Mouse (Mus musculus): ENCODE measurements at regions not wholly inside any gene's neighbourhood (a gene's known extent, or its start where the extent isn't known, plus 50 kb on each side); places are given as distances from the start of the nearest gene placed in this dataset.

DNA sequence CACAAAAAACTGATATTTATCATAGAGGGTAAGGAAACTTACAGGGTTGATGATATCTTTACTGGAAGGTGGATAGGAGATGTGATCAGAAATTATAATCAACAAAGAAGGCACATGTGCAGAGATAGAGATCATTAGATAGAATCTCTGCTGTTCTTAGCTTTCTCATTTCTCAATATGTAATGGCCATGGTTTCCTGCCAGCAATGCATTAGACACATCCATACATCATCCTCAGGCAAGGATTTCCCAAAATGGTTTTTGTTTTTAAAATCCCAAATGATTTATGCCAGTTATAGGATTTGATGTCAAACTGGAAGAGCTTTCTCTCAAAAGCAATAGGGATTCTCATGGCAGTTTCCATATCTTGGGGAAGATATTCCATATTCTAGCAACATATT lies 52.0 kb upstream of the C030005K15Rik start:
- DNase-seq (ENCODE audit: low spot score in 2 of 2) = no peak
- intact Hi-C loops (cut with DNase I) = no loop called here

DNA sequence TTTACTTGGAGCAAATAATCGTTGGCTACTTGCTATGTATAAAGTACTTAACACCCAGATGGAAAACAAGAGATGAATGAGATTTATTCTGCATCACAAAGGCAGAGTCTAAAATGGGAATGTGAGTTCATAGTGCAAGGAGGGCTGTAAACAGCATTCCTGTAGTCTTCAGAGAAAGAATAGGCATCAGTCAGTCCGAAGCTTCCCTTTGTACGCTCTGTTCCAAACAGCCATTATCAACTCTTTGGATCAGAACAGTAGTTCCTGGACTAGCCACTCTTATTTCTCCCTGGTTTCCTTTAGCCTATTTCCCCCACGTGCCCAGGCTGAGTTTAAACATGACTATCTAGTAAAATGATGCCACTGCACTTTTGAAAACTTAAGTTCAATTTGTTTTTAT lies 52.8 kb upstream of the C030005K15Rik start:
- DNase-seq (ENCODE audit: low spot score in 2 of 2) = no peak
- intact Hi-C loops (cut with DNase I) = no loop called here

DNA sequence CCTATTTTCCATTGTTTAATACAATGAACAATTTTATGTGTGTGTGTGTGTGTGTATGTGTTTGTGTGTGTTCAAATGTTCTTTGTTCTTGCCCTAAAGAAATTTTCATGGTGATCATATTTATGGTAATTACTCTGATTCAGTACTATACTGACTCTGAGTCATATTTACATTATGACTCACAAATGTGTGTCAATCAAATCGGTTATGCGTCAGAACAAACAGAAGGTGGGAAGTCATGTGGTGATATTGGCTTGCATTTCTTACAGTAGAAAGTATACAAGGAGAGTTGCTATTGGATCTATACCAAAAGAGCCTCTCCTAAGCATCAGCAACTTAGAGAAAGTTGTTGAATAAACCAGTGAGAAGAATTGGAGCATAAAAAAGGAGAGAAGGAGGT lies 67.2 kb upstream of the C030005K15Rik start:
- intact Hi-C loops (cut with DNase I) = no loop called here
- DNase-seq (ENCODE audit: low spot score in 2 of 2) = no peak

DNA sequence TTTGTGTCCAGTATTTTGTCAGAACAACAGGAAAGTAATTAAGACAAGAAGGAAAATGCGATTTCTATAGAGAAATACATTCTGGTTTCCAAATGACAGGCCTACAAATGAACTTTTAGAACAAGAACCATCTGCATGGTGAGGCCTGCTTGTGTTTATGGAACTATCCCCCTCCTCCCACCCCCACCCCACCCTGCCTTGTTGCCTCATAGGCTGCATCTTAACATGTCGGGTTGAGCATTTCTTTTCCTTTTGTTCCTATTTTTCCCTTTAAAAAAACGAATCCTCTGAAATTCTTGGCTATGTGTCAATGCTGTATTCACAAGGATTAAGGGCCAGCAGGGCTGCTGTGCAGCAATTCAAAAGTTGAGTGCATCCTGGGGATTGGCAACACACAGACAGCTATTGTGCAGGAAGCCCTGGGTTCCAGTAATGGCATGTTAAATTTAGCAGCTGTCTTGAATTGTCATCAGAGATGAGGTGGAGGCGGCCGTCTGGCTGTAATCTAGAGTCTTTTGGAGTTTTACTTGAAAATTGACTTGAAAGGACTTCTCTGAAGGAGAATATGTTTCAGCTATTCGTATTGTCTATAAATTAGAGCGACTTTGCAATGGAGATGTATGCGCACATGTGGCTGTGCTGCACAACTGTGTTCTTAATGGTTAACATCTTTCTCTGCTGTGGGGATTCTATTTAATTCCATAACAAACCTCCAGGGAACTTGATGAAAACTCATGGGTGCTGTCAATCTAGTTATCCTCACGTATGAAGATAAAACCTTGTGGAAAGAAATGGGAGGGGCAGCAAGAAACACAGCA lies 75.1 kb upstream of the C030005K15Rik start:
- DNase-seq (ENCODE audit: low spot score in 2 of 2) = peak in 1 of 2 experiments; percentile 9
- intact Hi-C loops (cut with DNase I) = no loop called here

DNA sequence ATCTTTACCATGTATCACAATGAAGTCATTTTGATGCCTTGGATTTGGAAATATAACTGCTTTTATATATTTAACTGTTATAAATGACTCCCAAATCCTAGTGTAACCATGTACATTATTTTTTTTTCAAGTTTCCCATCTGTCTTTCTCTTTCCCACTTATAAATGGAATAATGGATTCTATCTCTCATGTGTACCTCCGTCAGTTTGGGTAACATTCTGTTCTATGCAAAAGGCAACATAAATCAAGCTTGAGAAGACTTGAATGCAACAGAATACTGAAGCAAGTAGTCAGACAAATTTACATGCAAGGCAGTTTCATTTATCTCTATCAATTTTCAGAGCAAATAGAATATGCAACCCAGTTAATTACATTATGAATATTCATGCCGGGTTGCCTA lies 81.4 kb upstream of the C030005K15Rik start:
- peak in 1 of 2 experiments; percentile 15 for DNase-seq (ENCODE audit: low spot score in 2 of 2)
- intact Hi-C loops (cut with DNase I) = no loop called here

DNA sequence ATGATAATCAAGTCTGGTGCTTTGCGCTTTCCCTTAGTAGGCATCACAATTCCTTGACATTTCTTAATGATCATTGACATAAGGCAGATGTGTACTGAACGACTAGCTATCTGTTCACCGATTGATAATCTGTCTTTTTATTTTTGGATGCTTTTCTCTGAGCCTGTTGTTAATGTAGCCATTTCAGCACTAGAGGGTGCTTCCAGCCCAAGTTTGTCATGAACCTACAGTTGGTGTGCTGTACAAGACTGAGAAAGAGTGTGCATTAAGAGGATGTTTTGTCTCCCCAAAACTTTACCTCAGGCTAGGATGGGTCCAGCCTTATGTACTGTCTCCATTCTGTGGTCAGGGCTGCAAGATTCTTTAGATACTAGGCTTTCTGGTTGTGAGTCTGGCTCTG lies 116.0 kb upstream of the C030005K15Rik start:
- intact Hi-C loops (cut with DNase I) = loop anchor here (10.0 kb wide), 1 partner anchor 1242 kb away; no protein-coding TSS in a partner anchor
- peak; percentile 8 to 15 for DNase-seq (ENCODE audit: low spot score in 2 of 2)

DNA sequence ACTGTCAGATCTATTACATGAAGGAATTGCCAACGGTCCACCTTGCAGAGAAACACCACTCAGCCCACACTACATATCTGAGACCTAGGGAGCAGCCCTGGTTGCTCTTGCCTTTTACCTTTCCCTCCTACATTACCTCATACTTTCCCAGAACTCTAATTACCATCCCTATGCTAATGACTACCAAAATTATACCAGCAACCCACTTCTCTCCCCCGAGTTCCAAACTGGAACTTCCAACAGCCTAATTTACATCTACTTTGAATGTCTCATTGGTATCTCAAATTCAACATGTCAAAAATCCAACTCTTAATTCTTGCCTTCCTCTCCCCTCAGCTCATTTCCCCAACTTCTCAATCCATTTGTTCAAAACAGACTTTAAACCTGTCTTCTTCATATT lies 124.9 kb upstream of the C030005K15Rik start:
- intact Hi-C loops (cut with DNase I) = no loop called here
- peak; percentile 1 to 5 for DNase-seq (ENCODE audit: low spot score in 2 of 2)

DNA sequence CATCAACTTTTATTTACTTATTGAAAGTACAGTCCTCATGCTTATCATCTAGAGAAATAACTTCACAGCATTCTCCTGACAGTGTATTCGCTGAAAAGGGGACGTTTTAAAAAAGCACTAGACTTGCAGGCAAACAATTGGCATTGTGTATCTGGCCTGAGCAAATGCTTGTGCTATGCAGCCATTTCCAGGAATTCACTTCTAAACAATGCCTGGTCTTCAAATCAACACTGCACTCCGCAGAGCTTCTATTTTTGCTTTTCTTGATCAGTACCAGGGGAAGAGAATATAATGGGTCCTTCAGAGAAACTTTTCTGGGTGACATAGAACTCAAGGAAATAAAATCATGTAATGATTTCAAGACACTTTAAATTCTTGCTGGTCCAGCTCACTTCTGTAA lies 150.5 kb upstream of the C030005K15Rik start:
- intact Hi-C loops (cut with DNase I) = no loop called here
- no peak for DNase-seq (ENCODE audit: low spot score in 2 of 2)

DNA sequence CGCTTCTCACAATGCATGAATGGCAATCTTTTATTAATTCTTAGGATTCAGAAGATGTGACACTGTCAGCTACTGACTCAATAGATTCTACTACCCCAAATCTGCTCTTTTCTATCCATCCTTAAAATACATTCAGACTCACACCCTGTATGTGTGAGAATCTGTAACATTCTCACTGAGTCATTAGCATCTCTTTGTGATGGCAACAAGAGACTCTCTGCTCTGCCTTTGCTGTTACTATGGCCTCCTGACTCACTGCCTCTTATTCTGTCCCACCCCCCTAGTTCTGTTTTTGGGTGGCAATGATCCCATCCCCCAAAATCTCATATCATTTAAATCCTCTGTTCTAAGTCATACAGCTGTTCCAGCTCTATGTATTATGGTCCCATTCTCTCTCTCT lies 159.5 kb upstream of the C030005K15Rik start:
- intact Hi-C loops (cut with DNase I) = no loop called here

DNA sequence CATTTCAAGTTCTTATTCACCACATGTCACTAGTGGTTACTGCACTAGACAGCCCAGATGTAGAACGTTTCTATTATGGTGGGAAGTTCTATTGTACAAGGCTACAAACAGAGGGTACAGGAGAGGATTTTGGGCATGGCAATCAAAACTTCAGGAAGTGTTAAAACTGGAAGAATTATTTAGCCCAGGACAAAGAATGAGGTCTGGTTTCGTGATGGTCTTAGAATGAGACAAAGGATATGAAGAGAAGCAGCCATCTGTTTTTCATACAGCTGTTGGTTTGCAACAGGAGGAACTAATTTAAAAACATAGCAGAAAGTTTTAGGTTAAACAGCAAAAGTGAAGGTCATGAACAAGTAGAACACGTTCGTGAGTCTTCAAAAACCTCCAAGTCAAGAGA lies 179.2 kb upstream of the C030005K15Rik start:
- intact Hi-C loops (cut with DNase I) = no loop called here

More for the DNA sequence above, 159.5 kb upstream of the C030005K15Rik start:
- DNase-seq (ENCODE audit: low spot score in 2 of 2) = peak in 1 of 2 experiments; percentile 34

DNA sequence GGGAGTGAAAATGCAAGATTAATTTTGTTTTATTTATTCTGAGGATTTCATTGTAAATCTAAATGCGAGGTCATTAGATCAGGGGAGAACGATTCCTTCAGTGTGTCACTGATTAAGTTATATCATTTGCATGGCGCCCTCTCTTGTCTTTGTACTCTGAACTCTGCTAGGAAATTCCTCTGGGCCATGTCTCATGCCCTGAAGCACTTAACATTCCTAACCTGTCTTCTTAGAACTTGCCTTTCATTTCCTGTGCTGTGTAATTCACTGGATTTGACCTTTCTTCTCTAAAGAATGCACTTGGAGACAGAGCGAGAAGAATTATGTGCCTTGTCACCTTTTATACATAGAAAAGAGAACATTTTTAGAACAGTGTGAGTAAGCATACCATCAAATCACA lies 199.0 kb upstream of the C030005K15Rik start:
- intact Hi-C loops (cut with DNase I) = no loop called here

More for the DNA sequence above, 179.2 kb upstream of the C030005K15Rik start:
- DNase-seq (ENCODE audit: low spot score in 2 of 2) = no peak

DNA sequence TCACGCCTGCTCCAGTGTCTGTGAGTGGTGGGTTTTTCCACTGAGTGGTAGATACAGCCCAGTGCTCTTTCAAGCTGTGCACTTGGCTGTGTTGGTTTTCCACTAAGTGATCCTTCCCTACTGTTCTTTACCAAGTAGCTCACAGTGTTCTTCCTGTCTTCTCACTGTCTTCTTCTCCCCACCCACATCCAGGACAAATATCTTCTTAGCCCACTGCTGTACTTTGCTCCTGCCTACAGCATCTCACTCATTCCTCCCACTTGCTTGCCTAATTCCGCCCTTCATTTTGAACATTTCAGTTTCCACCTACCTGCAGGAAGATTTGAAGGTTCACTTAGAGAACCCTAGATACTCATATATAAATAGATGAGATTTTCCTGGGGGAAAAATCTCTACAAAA lies 213.8 kb upstream of the C030005K15Rik start:
- peak; percentile 7 to 20 for DNase-seq (ENCODE audit: low spot score in 2 of 2)
- intact Hi-C loops (cut with DNase I) = no loop called here

More for the DNA sequence above, 199.0 kb upstream of the C030005K15Rik start:
- DNase-seq (ENCODE audit: low spot score in 2 of 2) = no peak

DNA sequence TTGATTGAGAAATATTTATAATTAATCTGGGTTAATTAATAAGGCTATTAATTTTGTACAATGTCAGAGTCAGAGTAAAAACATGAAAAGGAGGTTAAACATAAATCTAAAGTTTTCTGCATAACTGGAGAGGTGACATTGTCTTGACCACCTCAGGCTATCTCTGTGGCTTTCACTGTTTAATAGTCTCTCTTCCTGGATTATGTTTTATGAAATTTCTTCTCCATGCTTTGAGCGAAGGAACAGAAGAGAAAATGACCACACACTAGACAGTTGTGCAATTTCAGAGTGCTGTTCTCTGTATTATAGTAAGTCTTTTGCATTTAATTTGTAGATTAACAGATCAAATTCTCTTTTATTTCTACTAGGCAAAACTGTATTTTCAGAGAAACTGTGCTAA lies 239.3 kb upstream of the C030005K15Rik start:
- intact Hi-C loops (cut with DNase I) = no loop called here
- no peak for DNase-seq (ENCODE audit: low spot score in 2 of 2)

DNA sequence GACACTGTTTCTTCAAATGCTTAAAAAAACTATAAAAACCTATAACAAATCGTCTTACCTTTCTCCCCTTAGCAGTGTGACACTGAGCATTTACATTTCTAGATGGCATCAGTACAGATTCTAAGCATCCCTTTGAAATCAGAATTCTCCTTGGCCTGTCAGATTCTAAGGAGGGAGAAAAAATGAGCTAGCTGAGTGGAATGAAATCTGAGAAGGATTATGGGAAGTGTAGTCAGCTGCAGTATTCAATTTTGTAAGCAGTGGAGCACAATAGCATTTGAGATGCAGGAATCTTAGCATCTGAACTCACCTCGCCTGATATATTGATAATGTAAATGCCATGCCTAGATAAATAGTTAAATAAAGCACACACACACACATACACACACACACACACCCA lies 240.4 kb upstream of the C030005K15Rik start:
- intact Hi-C loops (cut with DNase I) = no loop called here
- DNase-seq (ENCODE audit: low spot score in 2 of 2) = peak; percentile 4 to 6

DNA sequence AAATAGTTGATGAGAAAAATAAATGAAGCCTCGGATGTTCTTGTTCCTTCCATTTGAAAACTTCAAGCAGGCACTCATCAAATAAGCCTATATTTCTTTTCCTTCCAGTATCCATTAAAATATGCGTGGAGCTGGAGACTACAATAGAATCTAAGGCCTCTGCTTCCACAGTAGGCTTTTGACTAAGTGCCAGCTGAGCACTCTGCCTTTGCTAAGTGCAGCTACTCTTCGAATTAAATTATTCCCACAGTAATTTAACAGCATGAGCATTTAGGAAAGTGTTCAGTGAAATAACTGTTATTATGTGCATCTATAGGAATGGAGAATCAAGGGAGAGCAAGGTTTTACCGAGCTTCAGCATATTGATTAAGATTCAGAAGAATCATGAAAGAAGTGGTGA lies 280.5 kb upstream of the C030005K15Rik start:
- peak; percentile 10 to 22 for DNase-seq (ENCODE audit: low spot score in 2 of 2)
- intact Hi-C loops (cut with DNase I) = no loop called here

DNA sequence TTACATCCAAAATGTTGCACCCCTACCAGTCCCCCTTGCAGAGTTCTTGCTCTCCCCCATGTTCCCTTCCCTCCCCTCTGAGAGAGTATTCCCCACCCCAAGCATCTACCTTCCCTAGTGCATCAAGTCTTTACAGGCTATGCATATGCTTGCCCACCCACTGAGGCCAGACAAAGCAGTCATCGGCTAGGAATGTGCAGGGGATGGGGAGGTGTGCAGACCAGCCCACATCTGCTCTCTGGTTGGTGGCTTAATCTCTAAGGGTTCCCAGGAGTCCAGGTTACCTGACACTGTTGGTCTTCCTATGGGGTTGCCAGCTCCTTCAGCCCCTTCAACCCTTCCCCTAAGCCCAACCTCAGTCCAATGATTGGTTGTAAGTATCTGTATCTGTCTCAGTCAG lies 281.8 kb upstream of the C030005K15Rik start:
- DNase-seq (ENCODE audit: low spot score in 2 of 2) = no peak
- intact Hi-C loops (cut with DNase I) = no loop called here

DNA sequence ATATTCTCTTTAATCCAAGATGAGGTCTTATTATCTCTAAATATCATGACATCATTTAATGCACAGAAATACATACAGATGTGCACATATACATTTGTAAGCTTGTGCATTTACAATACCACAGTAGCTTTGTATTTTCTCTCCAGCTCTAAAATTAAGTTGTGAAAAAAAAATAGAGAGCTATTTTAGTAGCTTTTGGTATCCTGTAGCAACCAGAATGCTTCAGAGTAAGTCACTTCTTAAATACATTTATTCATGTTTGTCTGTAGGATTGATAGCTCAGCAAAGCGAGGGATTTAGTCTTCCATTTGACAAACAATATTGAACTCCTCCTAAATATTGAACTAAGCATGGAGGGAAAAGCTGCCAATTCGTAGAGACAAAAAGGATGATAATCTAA lies 286.4 kb upstream of the C030005K15Rik start:
- intact Hi-C loops (cut with DNase I) = no loop called here
- DNase-seq (ENCODE audit: low spot score in 2 of 2) = peak in 1 of 2 experiments; percentile 10

DNA sequence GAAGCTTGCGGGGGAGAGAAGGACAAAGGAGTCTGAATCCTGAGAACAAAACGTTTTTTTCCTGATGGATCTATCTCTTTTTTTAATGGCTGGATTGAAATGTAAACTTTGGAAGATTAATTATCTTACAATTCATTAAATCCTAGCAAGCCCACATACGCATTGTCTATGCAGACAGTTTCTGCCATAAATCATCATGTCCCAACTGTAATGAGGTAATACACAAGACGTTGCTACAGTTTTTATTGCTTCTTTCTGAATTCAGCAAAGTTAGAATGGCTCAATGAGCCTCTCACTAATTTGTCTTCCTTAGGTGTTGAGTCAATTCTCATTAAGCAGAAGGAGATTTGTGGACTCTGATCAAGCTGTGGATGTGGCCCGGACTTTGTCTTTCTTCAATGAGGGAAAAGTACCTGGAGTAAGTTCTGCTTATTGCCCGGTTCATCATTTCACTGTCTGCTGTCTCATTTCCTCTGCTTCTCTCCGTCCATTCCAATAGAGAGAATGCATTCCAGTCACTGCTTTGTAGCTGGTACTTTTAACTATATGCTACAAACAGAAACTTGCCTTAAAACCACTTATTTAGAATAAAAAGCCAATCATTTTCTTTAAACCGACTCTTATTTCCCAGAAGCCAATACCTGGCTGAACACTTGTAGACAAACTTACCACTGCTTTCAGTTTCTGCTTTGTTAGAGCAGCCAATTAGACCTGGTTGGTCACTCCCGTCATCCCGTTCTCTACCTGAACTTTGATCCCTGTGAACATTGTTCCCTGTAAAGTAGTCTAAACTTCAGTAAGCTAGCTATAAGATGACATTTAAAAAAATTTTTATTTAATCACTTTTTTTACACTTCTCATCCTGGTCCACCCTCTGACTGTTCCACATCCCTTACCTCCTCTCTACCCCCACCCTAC lies 288.7 kb upstream of the C030005K15Rik start:
- DNase-seq (ENCODE audit: low spot score in 2 of 2) = no peak
- intact Hi-C loops (cut with DNase I) = no loop called here

DNA sequence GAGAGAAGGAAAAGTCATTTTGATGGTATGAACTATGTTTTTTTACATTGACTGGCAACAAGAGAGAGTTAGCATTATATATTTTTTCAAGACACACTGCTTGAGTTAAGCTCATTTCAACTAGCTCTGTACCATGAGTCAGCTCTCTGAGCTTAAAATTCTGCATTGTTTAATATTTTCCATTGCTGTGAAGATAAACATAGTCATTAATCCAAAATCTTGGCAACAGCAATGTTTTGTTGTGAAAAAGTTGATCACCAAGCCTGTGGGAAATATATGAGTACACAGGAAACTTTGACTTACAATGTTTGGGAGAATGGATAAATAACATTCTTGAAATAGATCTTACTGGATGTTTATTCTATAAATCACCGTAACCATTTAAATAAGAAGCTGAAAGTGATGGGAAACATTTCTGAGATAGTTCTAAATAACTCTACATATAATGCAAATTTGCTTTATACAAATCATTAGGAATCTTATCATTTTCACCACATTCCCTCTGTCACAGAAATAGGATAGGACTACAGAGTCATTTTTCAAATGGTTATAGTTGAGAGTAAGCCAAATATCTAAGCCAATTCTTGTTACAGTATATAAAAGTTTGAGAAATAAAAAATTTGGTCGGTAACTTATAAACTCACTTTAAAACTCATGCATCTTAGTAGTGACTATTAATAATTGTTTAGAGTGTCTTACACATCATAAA lies 290.2 kb upstream of the C030005K15Rik start:
- no peak for DNase-seq (ENCODE audit: low spot score in 2 of 2)
- intact Hi-C loops (cut with DNase I) = no loop called here

DNA sequence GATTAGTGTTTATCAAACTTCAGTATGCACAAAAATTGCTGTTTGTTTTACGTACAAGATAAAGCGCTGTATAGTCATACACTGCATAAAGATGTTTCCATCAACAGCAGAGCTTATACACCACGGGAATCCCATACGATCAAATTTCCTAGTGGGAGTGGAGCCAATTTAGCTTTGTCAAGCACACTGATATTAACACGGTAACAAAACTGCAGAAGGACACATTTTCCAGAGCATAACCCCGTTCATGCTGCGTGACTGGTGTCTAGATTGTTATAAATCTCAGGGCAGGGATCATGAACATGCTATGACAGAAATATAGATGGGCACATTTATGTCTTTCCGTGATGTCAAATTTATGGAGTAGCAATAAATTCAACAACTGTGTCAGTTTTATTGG lies 302.6 kb upstream of the C030005K15Rik start:
- DNase-seq (ENCODE audit: low spot score in 2 of 2) = no peak
- intact Hi-C loops (cut with DNase I) = no loop called here
